Mouse (Mus musculus) stomach, embryonic 14.5 days (tissue): ENCODE data around the gene Slc28a1. TPM values are rescaled to one million over a fixed set of nuclear protein-coding genes. Genes with fewer than 3 reads are reported as not detected.
"Not testable (repeated sequence)": the region's sequence is repeated elsewhere in the genome, so short reads cannot be mapped to it uniquely, and the experiment has no call there.

Experiments used
- ATAC-seq: fragments of 200-750 bp; cut with Nextera tagmentation; 2 replicates; pipeline ENCODE4 v1.8.0; 2017; ENCODE audit warnings: low read depth, moderate TSS enrichment; ENCODE audit not compliant: insufficient number of reproducible peaks, insufficient read depth, low FRiP score
- H3K27ac ChIP-seq: fragments of 300-500 bp; sonication (generic); 2 replicates; pipeline ENCODE4 v1.5.1; 2014; ENCODE audit warnings: mild to moderate bottlenecking, low read length, moderate library complexity, mixed read lengths
- H3K27me3 ChIP-seq: fragments of 300-500 bp; sonication (generic); 2 replicates; pipeline ENCODE4 v1.6.1; 2014; ENCODE audit warnings: low read length, control low read depth, mixed read lengths; ENCODE audit not compliant: control insufficient read depth, insufficient read depth
- H3K36me3 ChIP-seq: fragments of 300-500 bp; sonication (generic); 2 replicates; pipeline ENCODE4 v1.6.1; 2014; ENCODE audit warnings: mild to moderate bottlenecking, control low read depth, low read length, moderate library complexity, mixed read lengths; ENCODE audit not compliant: control insufficient read depth, insufficient read depth
- H3K4me1 ChIP-seq: fragments of 300-500 bp; sonication (generic); 2 replicates; pipeline ENCODE4 v1.6.1; 2014; ENCODE audit warnings: low read length, control low read depth, mixed read lengths; ENCODE audit not compliant: control insufficient read depth, insufficient read depth
- H3K4me2 ChIP-seq: fragments of 300-500 bp; sonication (generic); replicated peaks from 2 replicates; pipeline ENCODE4 v1.6.1; 2014; ENCODE audit warnings: low read depth, low read length, control low read depth
- H3K4me3 ChIP-seq: fragments of 300-500 bp; sonication (generic); 2 replicates; pipeline ENCODE4 v1.5.1; 2014; ENCODE audit warnings: low read depth, low read length, control low read depth
- H3K9ac ChIP-seq: fragments of 300-500 bp; sonication (generic); replicated peaks from 2 replicates; pipeline ENCODE4 v1.6.1; 2014; ENCODE audit warnings: low read depth, mild to moderate bottlenecking, control low read depth, low read length, moderate library complexity, mixed read lengths
- H3K9me3 ChIP-seq: fragments of 300-500 bp; sonication (generic); 2 replicates; pipeline ENCODE4 v1.6.1; 2016; ENCODE audit warnings: low read depth, low read length, control low read depth; ENCODE audit not compliant: control insufficient read depth
- WGBS: fragments of 180-500 bp; shearing (Covaris S2); extraction: QIAGEN DNeasy Blood & Tissue Kit; methylation state at CpG from one replicate; pipeline ENCODE4 v1.1.7; 2014; 5-methylcytosine and 5-hydroxymethylcytosine counted together
- polyA plus RNA-seq: library from polyadenylated mRNA; unstranded; fragments of >200 nt; fragmentation: Nextera tagmentation; extraction: Ambion mirVana; gene quantifications from 2 replicates; pipeline ENCODE4 v1.2.1, GENCODE M21; 2014

Slc28a1 gene
- polyA plus RNA-seq, 1 experiment from 2014 or later: not detected

GRCm38 (mm10) chr7:81149759-81150158, 35.2 kb downstream of the Slc28a1 start:
- Histone ChIP-seq H3K4me3 (no peak overlapping the region), H3K9ac (no peak overlapping the region), H3K4me2 (no peak overlapping the region), H3K27me3 (no peaks in the 10 kb centered on the region), H3K27ac (no peak overlapping the region), H3K4me1 (no peaks in the 10 kb centered on the region), H3K9me3 (no peaks in the 10 kb centered on the region), H3K36me3 (no peaks in the 10 kb centered on the region)
- ATAC-seq: no peak
- WGBS: 77% methylated on average over 11 of the region's 11 CpGs

- Histone ChIP-seq H3K9ac (no peak overlapping the region), H3K36me3 (no peaks in the 10 kb centered on the region), H3K4me3 (no peak overlapping the region), H3K27ac (no peak overlapping the region), H3K9me3 (no peaks in the 10 kb centered on the region), H3K4me1 (no peaks in the 10 kb centered on the region), H3K27me3 (no peaks in the 10 kb centered on the region), H3K4me2 (no peak overlapping the region)
- no peak for ATAC-seq
- 92% methylated on average over 8 of the region's 8 CpGs for WGBS
Observed at GRCm38 (mm10) chr7:81151216-81151615, 36.6 kb downstream of the Slc28a1 start.

GRCm38 (mm10) chr7:81152306-81152705, 37.7 kb downstream of the Slc28a1 start:
- no peak overlapping the region for H3K4me2 ChIP-seq
- no peaks in the 10 kb centered on the region for H3K27me3 ChIP-seq
- H3K4me1 ChIP-seq: no peaks in the 10 kb centered on the region
- H3K4me3 ChIP-seq: no peak overlapping the region
- no peaks in the 10 kb centered on the region for H3K36me3 ChIP-seq
- H3K9ac ChIP-seq: no peak overlapping the region
- no peak for ATAC-seq
- no peak overlapping the region for H3K27ac ChIP-seq
- H3K9me3 ChIP-seq: no peaks in the 10 kb centered on the region
- 95% methylated on average over 10 of the region's 10 CpGs for WGBS

GRCm38 (mm10) chr7:81152826-81153225, 38.2 kb downstream of the Slc28a1 start:
- ATAC-seq: no peak
- Histone ChIP-seq H3K4me1 (no peaks in the 10 kb centered on the region), H3K9ac (no peak overlapping the region), H3K27me3 (no peaks in the 10 kb centered on the region), H3K27ac (no peak overlapping the region), H3K4me3 (no peak overlapping the region), H3K36me3 (no peaks in the 10 kb centered on the region), H3K4me2 (no peak overlapping the region), H3K9me3 (no peaks in the 10 kb centered on the region)
- 76% methylated on average over 7 of the region's 7 CpGs for WGBS

- Histone ChIP-seq H3K9me3 (no peaks in the 10 kb centered on the region), H3K4me1 (no peaks in the 10 kb centered on the region), H3K4me2 (no peak overlapping the region), H3K4me3 (no peak overlapping the region), H3K27me3 (no peaks in the 10 kb centered on the region), H3K36me3 (no peaks in the 10 kb centered on the region), H3K27ac (no peak overlapping the region), H3K9ac (no peak overlapping the region)
- no peak for ATAC-seq
- WGBS: 78% methylated on average over 6 of the region's 6 CpGs
Observed at GRCm38 (mm10) chr7:81153327-81153726, 38.7 kb downstream of the Slc28a1 start.

DNA sequence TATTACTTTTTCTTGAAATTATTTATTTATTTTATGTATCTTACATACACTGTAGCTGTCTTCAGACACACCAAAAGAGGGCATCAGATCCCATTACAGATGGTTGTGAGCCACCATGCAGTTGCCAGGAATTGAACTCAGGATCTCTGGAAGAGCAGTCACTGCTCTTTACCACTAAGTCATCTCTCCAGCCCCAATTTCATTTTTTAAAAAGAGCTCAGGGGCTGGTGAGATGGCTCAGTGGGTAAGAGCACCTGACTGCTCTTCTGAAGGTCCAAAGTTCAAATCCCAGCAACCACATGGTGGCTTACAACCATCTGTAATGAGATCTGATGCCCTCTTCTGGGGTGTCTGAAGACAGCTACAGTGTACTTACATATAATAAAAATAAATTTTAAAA, 39.6 kb downstream of the Slc28a1 start:
- not testable (repeated sequence) for H3K4me3 ChIP-seq, H3K9ac ChIP-seq, H3K4me1 ChIP-seq, H3K27ac ChIP-seq, H3K27me3 ChIP-seq, H3K9me3 ChIP-seq, H3K36me3 ChIP-seq, H3K4me2 ChIP-seq, ATAC-seq

DNA sequence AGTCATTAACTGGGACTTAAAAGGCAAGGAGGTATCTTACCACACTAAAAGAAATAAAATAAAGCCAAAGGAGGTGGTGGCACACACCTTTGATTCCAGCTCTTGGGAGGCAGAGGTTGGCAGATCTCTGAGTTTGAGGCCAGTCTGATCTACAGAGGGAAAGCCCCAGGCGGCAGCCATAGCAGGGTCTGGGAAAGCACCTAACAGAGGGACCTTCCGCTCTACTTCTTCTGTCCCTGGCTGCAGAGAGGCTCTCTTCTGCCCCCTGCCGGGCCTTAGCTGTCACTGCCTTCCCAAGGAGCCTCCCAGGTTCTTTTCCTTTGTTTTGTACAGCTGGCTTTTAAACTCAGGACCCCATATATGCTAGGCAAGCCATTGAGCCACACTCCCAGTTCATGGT, 40.4 kb downstream of the Slc28a1 start:
- Histone ChIP-seq H3K27ac (no peak overlapping the region), H3K9me3 (no peaks in the 10 kb centered on the region), H3K9ac (no peak overlapping the region), H3K4me1 (no peaks in the 10 kb centered on the region), H3K4me3 (no peak overlapping the region), H3K27me3 (no peaks in the 10 kb centered on the region), H3K36me3 (no peaks in the 10 kb centered on the region), H3K4me2 (no peak overlapping the region)
- ATAC-seq: peak; percentile 63; the same call in 1 of the 2 replicates
- 6% methylated on average over 3 of the region's 3 CpGs for WGBS

- Histone ChIP-seq H3K9me3 (no peaks in the 10 kb centered on the region), H3K27ac (no peak overlapping the region), H3K4me3 (no peak overlapping the region), H3K9ac (no peak overlapping the region), H3K4me1 (no peaks in the 10 kb centered on the region), H3K4me2 (no peak overlapping the region), H3K36me3 (no peaks in the 10 kb centered on the region), H3K27me3 (no peaks in the 10 kb centered on the region)
- no peak for ATAC-seq
- 40% methylated on average over 7 of the region's 7 CpGs for WGBS
Observed at GRCm38 (mm10) chr7:81158933-81159332, 44.3 kb downstream of the Slc28a1 start.

GRCm38 (mm10) chr7:81161666-81162065, 47.1 kb downstream of the Slc28a1 start:
- no peaks in the 10 kb centered on the region for H3K36me3 ChIP-seq

More at GRCm38 (mm10) chr7:81161666-81162065, 47.1 kb downstream of the Slc28a1 start:
- Histone ChIP-seq H3K9me3 (no peaks in the 10 kb centered on the region), H3K9ac (no peak overlapping the region), H3K4me1 (no peaks in the 10 kb centered on the region), H3K27me3 (no peaks in the 10 kb centered on the region), H3K4me2 (no peak overlapping the region), H3K4me3 (no peak overlapping the region), H3K27ac (no peak overlapping the region)
- 71% methylated on average over 9 of the region's 9 CpGs for WGBS
- no peak for ATAC-seq
